Mouse (Mus musculus): ENCODE measurements around the gene Myg1.
"Not testable (repeated sequence)": the region's sequence is repeated elsewhere in the genome, so short reads cannot be mapped to it uniquely, and the experiment has no call there.

Gene Myg1

DNA sequence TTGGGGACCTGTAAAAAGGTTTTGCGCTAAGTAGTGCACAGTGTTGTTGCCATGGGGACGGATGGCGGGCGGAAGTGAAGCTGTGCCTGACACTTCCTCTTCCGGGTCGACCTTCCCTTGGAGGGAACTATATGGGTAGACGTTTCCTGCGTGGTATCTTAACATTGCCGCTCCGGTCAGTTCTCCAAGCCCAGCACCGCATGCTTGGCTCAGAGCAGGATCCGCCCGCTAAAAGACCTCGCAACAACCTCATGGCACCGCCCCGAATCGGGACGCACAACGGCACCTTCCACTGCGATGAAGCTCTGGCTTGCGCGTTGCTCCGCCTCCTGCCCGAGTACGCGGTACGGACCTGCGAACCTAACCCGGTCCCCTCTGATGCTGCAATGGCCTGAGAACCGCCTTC lies at the start of gene Myg1:
TSS of gene Myg1 (plus strand) at position 100 of the 406 bp plus-strand sequence.
- DNase-seq (ENCODE audit: low read depth in 1 of 2, low spot score in 2 of 2) = peak; percentile 46 to 76

DNA sequence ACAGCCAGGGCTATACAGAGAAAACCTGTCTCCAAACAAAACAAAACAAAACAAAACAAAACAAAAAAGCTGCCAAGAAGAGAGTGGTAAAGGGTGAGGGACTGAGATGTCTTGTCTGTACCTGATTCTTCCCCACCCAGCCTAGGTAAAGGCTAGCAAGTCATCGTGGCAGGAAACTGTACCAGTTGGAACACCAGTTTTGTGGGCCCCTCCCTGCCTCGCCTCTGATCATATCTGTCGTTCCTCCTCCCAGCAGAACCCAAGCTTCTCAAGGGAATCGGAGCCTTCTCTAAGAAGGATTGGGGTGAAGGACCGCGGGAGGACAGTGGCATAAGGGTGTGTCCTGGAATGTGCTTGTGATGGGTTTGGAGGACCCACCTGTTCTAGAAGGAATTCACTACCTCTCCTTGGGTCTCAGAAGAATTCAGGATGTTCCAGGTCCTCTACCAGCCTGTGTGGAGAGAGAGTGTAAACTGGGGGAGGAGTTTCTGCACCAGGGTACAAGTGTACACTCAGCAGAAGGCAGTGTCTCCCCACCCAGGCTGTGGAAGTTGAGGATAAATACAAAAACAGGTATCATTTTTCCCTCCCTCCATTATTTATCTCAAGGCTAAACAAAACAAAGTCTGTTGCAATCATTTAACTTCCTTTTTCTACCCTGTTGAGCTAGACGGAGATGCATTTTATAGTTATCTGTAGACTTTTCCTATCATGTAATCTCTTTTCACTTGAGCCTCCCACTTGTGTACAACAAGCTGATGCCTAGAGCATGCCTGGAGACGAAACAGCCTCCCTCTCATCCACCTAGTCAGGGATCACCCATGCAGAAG lies 48.8 kb upstream of the Myg1 start:
- DNase-seq (ENCODE audit: low read depth in 1 of 2, low spot score in 2 of 2) = no peak

DNA sequence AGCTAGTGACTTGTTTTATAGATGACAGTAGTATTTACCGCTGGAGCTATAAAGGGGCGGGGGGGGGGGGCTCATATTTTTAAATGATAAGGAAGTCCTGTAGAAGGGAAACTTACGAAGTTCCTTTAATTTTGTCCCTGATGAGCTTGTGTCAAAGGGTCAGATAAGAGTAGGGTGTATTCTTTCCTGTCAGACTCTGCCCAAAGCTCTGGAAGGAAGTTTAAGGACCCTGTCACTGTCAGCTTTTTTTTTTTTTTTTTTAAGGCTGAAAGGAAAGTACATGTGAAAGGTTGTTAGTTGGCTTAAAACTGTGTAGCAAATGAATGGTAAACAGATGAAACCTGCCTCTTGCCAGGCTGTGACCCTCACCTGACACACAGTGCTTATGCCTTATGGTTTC lies 47.9 kb upstream of the Myg1 start:
- DNase-seq (ENCODE audit: low read depth in 1 of 2, low spot score in 2 of 2) = no peak

- DNase-seq (ENCODE audit: low read depth in 1 of 2, low spot score in 2 of 2) = no peak
Measured at GRCm38 (mm10) chr15:102287395-102287794, 44.1 kb upstream of the Myg1 start.

DNA sequence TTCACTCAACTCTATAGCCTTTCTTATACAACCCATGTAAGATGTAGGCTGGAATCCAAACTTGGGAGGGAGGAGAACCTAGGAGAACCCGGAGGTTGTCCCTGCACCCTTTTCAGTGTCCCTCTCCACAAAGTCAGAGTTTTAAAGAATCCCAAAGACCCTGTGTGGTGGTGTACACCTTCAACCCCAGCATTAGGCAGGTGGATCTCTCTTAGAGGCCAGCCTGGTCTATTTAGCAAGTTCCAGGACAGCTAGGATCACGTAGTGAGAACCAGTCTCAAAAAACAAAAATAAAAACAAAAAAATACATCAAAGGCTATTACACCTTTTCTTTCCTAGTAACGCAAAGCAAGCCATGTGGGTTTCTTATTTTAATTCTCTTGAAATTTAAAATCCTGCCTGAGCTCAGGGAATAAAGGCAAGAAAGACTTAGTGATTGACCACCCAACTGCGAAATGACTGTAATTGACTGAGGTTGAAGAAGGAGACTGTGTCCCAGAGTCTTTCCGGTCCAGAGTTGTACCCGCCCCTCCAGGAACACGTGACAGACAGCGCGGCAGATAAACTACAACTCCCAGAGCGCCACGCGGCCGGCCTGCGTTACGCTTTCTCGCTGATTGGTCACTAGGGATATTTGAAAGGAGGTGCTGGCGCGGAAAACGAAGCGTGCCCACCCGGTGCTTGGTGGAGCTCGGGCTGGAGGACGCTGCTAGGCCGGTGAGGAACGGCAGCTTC lies 35.7 kb upstream of the Myg1 start, which contains the start of gene Espl1:
TSS of gene Espl1 (plus strand) at position 634 of the 735 bp plus-strand sequence.
- DNase-seq (ENCODE audit: low read depth in 1 of 2, low spot score in 2 of 2) = peak; percentile 81 to 88

DNA sequence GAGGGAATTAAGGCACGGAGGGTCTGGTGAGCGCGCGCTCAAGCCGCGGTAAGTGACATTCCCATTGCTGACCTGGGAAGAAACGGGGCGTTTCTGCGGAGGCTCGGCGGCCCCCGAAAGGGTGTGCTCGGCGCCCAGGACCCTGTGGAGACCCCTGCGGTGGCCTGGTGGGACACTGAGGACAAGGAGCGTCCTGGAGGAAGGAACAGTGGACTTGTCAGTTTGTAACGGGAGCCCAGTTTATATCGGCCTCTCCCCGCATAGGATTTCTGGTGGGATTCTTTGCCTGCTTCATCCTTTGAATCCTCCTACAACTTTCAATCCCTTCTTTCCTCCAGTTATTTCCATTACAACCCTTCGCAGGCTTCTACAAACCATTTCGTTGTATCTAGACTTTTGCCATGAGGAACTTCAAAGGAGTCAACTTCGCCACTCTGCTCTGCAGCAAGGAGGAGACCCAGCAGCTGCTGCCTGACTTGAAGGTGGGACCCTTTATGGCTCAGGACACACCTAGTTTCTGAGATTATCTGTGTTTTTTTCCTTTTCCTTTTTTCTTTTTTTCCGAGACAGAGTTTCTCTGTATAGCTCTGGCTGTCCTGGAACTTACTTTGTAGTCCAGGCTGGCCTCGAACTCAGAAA lies 35.0 kb upstream of the Myg1 start:
- no peak for DNase-seq (ENCODE audit: low read depth in 1 of 2, low spot score in 2 of 2)

DNA sequence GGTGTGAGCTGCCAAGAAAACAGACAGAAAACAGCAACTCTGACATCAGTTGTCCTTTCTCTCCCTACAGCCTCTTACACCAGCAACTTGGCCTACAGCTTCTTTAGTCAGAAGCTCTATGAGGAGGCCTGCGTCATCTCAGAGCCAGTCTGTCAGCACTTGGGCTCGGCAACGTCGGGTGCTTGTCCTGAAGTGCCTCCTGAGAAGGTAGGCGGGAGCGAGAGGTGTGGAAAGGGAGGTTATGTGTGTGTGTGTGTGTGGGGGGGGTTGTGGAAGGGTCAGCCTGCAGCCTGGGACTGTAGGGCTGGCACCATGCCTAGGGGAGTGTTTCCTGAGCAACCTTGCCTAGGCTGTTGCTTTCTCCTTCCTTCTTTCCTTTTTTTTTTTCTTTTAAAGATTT lies 29.0 kb upstream of the Myg1 start:
- no peak for DNase-seq (ENCODE audit: low read depth in 1 of 2, low spot score in 2 of 2)

GRCm38 (mm10) chr15:102308717-102309116 lies 22.8 kb upstream of the Myg1 start:
- no peak for DNase-seq (ENCODE audit: low read depth in 1 of 2, low spot score in 2 of 2)

- DNase-seq (ENCODE audit: low read depth in 1 of 2, low spot score in 2 of 2) = no peak
Measured at GRCm38 (mm10) chr15:102310074-102310845, 21.2 kb upstream of the Myg1 start.

DNA sequence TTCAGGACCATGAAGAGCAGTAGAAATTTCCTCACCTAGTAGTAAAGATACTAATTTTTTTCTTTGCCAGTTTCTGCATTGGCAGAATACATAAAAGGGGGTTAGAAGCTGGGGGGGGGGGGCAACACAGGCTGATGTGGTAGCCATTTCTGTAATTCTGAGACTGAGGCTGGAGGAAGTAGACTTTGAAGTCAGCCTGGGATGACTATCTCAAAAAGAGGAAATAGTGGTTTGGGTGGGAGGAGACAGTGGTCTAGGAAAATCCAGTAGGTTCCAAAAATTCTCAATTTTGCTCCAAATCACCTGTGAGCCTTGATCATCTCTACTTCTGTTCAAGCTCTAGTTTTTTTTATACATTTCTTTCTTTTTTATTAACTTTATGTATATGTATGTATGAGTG lies 20.0 kb upstream of the Myg1 start:
- no peak for DNase-seq (ENCODE audit: low read depth in 1 of 2, low spot score in 2 of 2)

- no peak for DNase-seq (ENCODE audit: low read depth in 1 of 2, low spot score in 2 of 2)
Measured at GRCm38 (mm10) chr15:102315292-102315691, 16.2 kb upstream of the Myg1 start.

DNA sequence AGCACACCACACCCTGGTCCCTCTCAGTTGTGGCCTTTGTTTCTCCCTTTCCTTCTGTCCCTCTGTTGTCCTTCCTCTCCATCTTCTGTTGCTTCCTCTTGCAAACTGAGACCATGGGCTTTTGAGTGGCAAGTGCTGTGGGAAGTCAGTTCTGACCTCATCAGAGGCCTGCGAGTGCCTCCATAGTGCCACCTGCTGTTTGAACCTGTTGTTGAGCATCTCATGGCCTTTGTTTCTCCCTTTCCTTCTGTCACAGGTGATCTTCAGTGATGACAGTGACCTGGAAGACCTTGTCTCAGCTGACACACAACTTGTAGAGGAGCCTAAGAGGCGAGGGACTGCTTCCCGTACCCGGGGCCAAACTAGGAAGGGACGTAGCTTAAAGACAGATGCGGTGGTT lies 15.2 kb upstream of the Myg1 start:
- DNase-seq (ENCODE audit: low read depth in 1 of 2, low spot score in 2 of 2) = peak; percentile 21 to 56

GRCm38 (mm10) chr15:102324654-102325473 lies 6.6 kb upstream of the Myg1 start:
- no peak for DNase-seq (ENCODE audit: low read depth in 1 of 2, low spot score in 2 of 2)

DNA sequence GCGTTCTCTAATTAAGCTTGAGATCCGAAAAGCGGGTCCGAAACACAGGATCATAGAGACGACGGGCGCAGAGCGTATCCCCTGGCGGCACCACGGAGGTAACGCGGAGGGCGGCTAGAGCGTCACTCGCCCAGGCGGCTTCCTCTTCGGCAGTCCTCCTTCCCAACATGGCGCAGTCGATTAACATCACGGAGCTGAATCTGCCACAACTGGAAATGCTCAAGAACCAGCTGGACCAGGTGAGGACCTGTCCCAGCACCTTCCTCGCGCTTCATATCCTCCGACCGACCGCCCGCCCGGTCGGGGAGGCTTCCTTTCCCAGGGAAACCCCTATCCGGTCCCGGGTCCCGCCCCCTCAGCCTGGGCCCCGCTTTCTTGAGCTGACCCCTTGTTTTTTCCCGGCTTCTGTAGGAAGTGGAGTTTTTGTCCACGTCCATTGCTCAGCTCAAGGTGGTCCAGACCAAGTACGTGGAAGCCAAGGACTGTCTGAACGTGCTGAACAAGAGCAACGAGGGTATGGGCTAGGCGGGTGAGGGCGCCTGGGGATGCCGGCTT lies 5.4 kb upstream of the Myg1 start, which contains the start of gene Pfdn5:
TSS of gene Pfdn5 (plus strand) at position 95 of the 555 bp plus-strand sequence.
- peak; percentile 50 to 69 for DNase-seq (ENCODE audit: low read depth in 1 of 2, low spot score in 2 of 2)

- DNase-seq (ENCODE audit: low read depth in 1 of 2, low spot score in 2 of 2) = no peak
Measured at GRCm38 (mm10) chr15:102326892-102327291, 4.6 kb upstream of the Myg1 start.

DNA sequence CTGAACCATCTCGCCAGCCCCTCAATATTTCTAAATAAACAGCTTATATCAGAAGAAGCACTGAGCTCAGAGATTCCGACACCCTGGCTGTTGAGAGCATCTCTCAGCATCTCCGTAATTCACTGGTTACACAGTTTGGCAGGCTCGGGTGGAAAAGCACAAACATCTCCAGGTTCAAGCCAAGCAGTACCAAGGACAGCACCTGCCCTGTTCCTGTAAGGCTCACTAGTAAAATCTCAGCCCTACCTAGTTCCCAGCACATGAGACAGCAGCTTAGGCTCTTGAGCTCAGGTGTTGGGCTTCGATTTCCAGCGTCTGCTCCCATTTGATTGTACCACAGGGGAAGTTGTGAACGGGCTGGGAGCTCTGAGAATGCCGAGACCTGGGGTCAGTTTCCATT lies 3.7 kb downstream of the Myg1 start:
- no peak for DNase-seq (ENCODE audit: low read depth in 1 of 2, low spot score in 2 of 2)

DNA sequence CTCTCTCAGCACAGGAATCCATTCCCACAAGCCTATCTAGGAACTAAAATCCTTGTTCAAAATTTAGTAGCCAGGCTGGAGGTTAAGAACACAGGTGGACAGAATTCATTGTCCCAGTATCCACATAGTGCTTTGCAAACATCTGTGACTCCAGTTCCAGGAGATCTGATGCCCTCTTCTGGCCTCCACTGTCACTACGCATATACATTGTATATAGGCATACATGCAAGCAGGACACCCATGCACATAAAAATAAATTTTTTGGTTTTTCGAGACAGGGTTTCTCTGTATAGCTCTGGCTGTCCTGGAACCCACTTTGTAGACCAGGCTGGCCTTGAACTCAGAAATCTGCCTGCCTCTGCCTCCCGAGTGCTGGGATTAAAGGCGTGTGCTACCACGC lies 4.4 kb downstream of the Myg1 start:
- DNase-seq (ENCODE audit: low read depth in 1 of 2, low spot score in 2 of 2) = not testable (repeated sequence)

DNA sequence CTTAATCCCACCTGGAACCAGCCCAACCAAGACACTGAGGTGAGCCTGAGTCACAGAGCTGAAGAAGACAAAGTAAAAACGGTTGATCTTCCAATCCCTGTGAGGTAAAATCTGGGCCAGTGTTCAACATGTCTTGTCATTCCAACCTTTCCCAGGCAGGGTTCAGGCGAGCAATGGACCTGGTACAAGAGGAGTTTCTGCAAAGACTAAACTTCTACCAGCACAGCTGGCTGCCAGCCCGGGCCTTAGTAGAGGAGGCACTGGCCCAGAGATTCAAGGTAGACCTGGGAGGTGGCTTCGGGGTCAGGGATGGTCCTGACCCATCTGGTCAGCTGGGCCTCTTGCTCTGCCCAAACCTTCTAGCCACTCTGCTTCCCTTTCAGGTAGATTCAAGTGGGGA lies 5.4 kb downstream of the Myg1 start:
- no peak for DNase-seq (ENCODE audit: low read depth in 1 of 2, low spot score in 2 of 2)

DNA sequence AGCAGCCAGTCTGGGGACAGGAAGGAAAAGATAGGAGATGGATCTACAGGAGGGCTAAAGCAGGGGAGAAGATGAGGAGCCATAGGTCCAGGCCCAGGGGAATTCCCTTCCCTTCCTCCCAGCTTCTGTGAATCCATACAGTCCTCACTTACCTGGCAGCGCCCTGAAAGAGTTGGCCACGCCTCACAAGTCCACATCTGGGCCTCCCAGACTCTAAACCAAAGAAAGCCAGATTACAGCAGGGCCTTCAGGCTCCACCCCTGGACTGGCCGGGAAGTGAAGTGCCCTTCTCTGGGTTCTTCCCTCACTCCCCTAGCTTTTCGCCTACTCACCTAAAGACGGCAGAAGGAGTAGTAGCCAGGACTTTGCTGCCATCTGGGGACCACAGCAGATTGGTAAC lies 8.1 kb downstream of the Myg1 start:
- no peak for DNase-seq (ENCODE audit: low read depth in 1 of 2, low spot score in 2 of 2)

DNA sequence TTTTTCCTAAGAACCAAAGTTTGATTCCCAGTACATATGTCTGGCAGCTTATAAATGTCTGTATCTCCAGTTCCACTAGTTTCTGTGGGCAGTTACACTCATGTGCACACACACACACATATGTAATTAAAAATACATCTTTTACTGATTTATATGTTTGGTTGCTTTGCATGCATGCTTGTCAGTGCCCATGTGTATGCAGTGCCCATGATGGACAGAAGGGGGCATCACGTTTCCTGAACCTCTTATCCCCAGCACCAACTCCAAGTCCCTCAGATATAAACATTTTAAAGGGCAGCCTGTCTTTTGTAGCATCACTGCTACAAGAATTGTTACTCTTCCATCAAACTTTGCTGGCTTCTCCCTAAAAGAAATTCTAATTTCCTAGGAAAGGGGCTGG lies 10.1 kb downstream of the Myg1 start:
- DNase-seq (ENCODE audit: low read depth in 1 of 2, low spot score in 2 of 2) = no peak

All from monocyte, adult 2 months (primary cell).